ENCODE assay signal across 8 mouse cellular contexts in the genomic region with DNA sequence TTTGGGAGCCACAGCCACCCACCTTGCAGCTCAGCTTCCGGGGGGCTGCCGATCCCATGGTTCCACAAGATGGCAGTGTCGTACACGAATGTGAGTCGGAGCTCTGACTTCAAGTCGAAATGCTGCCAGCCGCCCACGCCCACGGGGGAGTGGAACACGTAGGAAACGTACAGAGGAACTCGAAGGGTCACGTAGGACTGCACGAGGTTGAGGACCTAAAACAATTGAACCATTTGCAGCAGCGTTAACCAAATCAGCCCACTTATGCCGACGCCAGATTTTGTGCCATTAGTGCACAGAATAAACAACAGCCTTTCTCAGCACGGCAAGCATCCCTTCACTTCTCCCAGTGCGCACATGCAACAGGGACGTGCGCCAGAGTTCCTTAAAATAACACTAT. TPM values are rescaled to one million over a fixed set of nuclear protein-coding genes. Genes with fewer than 3 reads are reported as not detected.
A peak's percentile ranks its signal among the peaks of the same experiment; 100 is the strongest.
DNase-seq lines count a peak whose midpoint lies in the region; ATAC-seq and TF ChIP-seq lines count a peak whose summit lies in the region.

No protein-coding gene starts in this region.

- no peaks in the 10 kb centered on the region for H3K27me3 ChIP-seq in CH12.LX (replicated peaks)
- no peaks in the 10 kb centered on the region for H3K27me3 ChIP-seq in forebrain, embryonic 16.5 days (replicated peaks; ENCODE audit: control insufficient read depth, insufficient read depth, low read length)
- H3K27me3 ChIP-seq in liver, embryonic 15.5 days, result no peaks in the 10 kb centered on the region
- no peaks in the 10 kb centered on the region for H3K27me3 ChIP-seq in thymus, adult 2 months (ENCODE audit: control insufficient read depth, insufficient read depth, low read length)

- no peak overlapping the region for H3K9ac ChIP-seq in CH12.LX (ENCODE audit: insufficient read depth, low read depth)
- H3K9ac ChIP-seq in forebrain, embryonic 16.5 days (replicated peaks; ENCODE audit: low read depth, low read length), result no peak overlapping the region
- H3K9ac ChIP-seq in liver, embryonic 15.5 days, result no peak overlapping the region

- H3K36me3 ChIP-seq in CH12.LX (replicated peaks in 1 of 2; ENCODE audit: control insufficient read depth in 1 of 2, insufficient read depth in 1 of 2, low read length in 1 of 2), result no peaks in the 10 kb centered on the region
- H3K36me3 ChIP-seq in forebrain, embryonic 16.5 days (ENCODE audit: control insufficient read depth, insufficient read depth), result no peaks in the 10 kb centered on the region
- no peaks in the 10 kb centered on the region for H3K36me3 ChIP-seq in liver, embryonic 15.5 days (replicated peaks)
- no peaks in the 10 kb centered on the region for H3K36me3 ChIP-seq in thymus, adult 2 months (ENCODE audit: control insufficient read depth, insufficient read depth, low read length)

- ATAC-seq in forebrain, embryonic 16.5 days, result peak; percentile 70
- no peak for ATAC-seq in liver, embryonic 15.5 days (ENCODE audit: insufficient read depth)
- ATAC-seq in neutrophil, adult 5-6 weeks (ENCODE audit: extremely low read depth, insufficient number of reproducible peaks, low FRiP score, poor library complexity, severe bottlenecking), result 0 out of 2 replicates have a peak, but pooled peaks have one; percentile 33

- H3K9me3 ChIP-seq in CH12.LX (replicated peaks; ENCODE audit: low read length), result no peaks in the 10 kb centered on the region
- no peaks in the 10 kb centered on the region for H3K9me3 ChIP-seq in forebrain, embryonic 16.5 days (ENCODE audit: control insufficient read depth, low read length)
- H3K9me3 ChIP-seq in liver, embryonic 15.5 days (replicated peaks), result no peaks in the 10 kb centered on the region

- peak; percentile 62 for DNase-seq in CH12.LX (ENCODE audit: extremely low read depth)
- peak; percentile 34 for DNase-seq in cerebellum, adult 11 months
- peak; percentile 64 to 82 for DNase-seq in heart, postnatal 14 days
- DNase-seq in large intestine, adult 2 months (ENCODE audit: low read depth, low spot score), result peak; percentile 11
- DNase-seq in thymus, adult 2 months, result peak; percentile 69

- no peak for TF ChIP-seq EP300 in CH12.LX (IDR thresholded peaks at IDR 0.05; ENCODE audit: low read length)

- H3K4me3 ChIP-seq in CH12.LX (replicated peaks in 1 of 3; ENCODE audit: low read depth in 2 of 3, low read length in 2 of 3, poor library complexity in 1 of 3), result peak overlapping the region in 1 of 3 experiments; percentile 9
- H3K4me3 ChIP-seq in forebrain, embryonic 16.5 days (replicated peaks; ENCODE audit: low read length), result peak overlapping the region; percentile 39
- no peak overlapping the region for H3K4me3 ChIP-seq in liver, embryonic 15.5 days (replicated peaks)
- H3K4me3 ChIP-seq in thymus, adult 2 months (ENCODE audit: control insufficient read depth, insufficient read depth, low read length), result no peak overlapping the region

- dilution Hi-C loops in CH12.LX (cut with MboI; ENCODE audit: extremely low pct_ligation_motif_present, extremely low pct_unique_long_range_greater_than_20kb, low sequenced_read_pairs), result no loop called here

- WGBS in forebrain, embryonic 16.5 days, result 17% methylated on average over 21 of the region's 21 CpGs
- 11% methylated on average over 21 of the region's 21 CpGs for WGBS in large intestine, adult 2 months
- 12% methylated on average over 21 of the region's 21 CpGs for WGBS in liver, embryonic 15.5 days (ENCODE audit: insufficient replicate concordance)
- 10% methylated on average over 21 of the region's 21 CpGs for WGBS in thymus, adult 2 months

- no peaks in the 10 kb centered on the region for H3K79me2 ChIP-seq in CH12.LX (replicated peaks; ENCODE audit: control insufficient read depth, extremely low read depth, insufficient read depth, poor library complexity, severe bottlenecking)

- intact Hi-C loops in heart, postnatal 14 days (cut with DNase I), result loop anchor here (5.0 to 10.0 kb wide), 4 partner anchors 67 to 789 kb away; partner anchors contain the start of gene Frem2

- TF ChIP-seq RAD21 in CH12.LX (IDR thresholded peaks at IDR 0.05; ENCODE audit: low read depth, low read length), result peak; percentile 63

- in situ Hi-C loops in CH12.LX (cut with MboI; ENCODE audit: low pct_ligation_motif_present, low pct_unique_long_range_greater_than_20kb, low sequenced_read_pairs), result no loop called here

- peak; percentile 8 to 67; a peak in 3 of 4 replicates for TF ChIP-seq CTCF in CH12.LX (conservative IDR thresholded peaks at IDR 0.05 in 1 of 2, IDR thresholded peaks at IDR 0.05 in 1 of 2; ENCODE audit: low read depth in 2 of 2, low read length in 2 of 2)
- peak; percentile 59; the same call in 1 of the 2 replicates for TF ChIP-seq CTCF in thymus, adult 2 months (IDR thresholded peaks at IDR 0.05; ENCODE audit: borderline replicate concordance, control insufficient read depth, extremely low read depth, insufficient read depth, low read length, poor library complexity)

- H3K4me2 ChIP-seq in CH12.LX (ENCODE audit: insufficient read depth, low read depth, poor library complexity, severe bottlenecking), result peak overlapping the region; percentile 8; the same call in 1 of the 2 replicates
- H3K4me2 ChIP-seq in forebrain, embryonic 16.5 days (ENCODE audit: low read length), result peak overlapping the region; percentile 59
- H3K4me2 ChIP-seq in liver, embryonic 15.5 days, result peak overlapping the region; percentile 54

- H3K27ac ChIP-seq in CH12.LX (ENCODE audit: insufficient read depth, low read depth), result no peak overlapping the region
- H3K27ac ChIP-seq in forebrain, embryonic 16.5 days (ENCODE audit: low read length), result no peak overlapping the region
- no peak overlapping the region for H3K27ac ChIP-seq in liver, embryonic 15.5 days (replicated peaks)
- no peak overlapping the region for H3K27ac ChIP-seq in thymus, adult 2 months (ENCODE audit: control insufficient read depth, insufficient read depth, low read length)

- no peak for TF ChIP-seq POLR2A in CH12.LX (IDR thresholded peaks at IDR 0.05; ENCODE audit: low read depth, low read length)
- no peak for TF ChIP-seq POLR2A in thymus, adult 2 months (IDR thresholded peaks at IDR 0.05; ENCODE audit: control insufficient read depth, extremely low read depth, insufficient read depth, low read length, poor library complexity)

- peaks cover 2 to 18% of the 10 kb centered on the region in 2 experiments; a peak in 2 of 4 replicates for H3K4me1 ChIP-seq in CH12.LX (ENCODE audit: control insufficient read depth in 1 of 2, insufficient read depth in 2 of 2)
- no peaks in the 10 kb centered on the region for H3K4me1 ChIP-seq in forebrain, embryonic 16.5 days (replicated peaks; ENCODE audit: control insufficient read depth, insufficient read depth, low read length)
- H3K4me1 ChIP-seq in liver, embryonic 15.5 days (replicated peaks), result no peaks in the 10 kb centered on the region
- no peaks in the 10 kb centered on the region for H3K4me1 ChIP-seq in thymus, adult 2 months (replicated peaks; ENCODE audit: control insufficient read depth, insufficient read depth, low read length)

TF ChIP-seq in CH12.LX, 34 proteins besides CTCF, POLR2A, EP300 and RAD21:
- TF ChIP-seq IRF4 (IDR thresholded peaks at IDR 0.05; ENCODE audit: low read depth, low read length) (no peak), GABPA (IDR thresholded peaks at IDR 0.05; ENCODE audit: insufficient replicate concordance, low read depth, low read length) (no peak), ELF1 (IDR thresholded peaks at IDR 0.05; ENCODE audit: low read depth, low read length) (peak; percentile 54), MEF2A (IDR thresholded peaks at IDR 0.05; ENCODE audit: borderline replicate concordance, low read depth, low read length) (no peak), MAFK (IDR thresholded peaks at IDR 0.05; ENCODE audit: insufficient replicate concordance, low read length) (no peak), SMC3 (IDR thresholded peaks at IDR 0.05; ENCODE audit: low read depth, low read length) (peak; percentile 47), MAX (IDR thresholded peaks at IDR 0.05; ENCODE audit: low read length) (peak; percentile 54; the same call in 1 of the 2 replicates), RCOR1 (conservative IDR thresholded peaks at IDR 0.05; ENCODE audit: low read depth, low read length) (no peak), KAT2A (IDR thresholded peaks at IDR 0.05; ENCODE audit: insufficient replicate concordance, low read length) (no peak), NRF1 (IDR thresholded peaks at IDR 0.05; ENCODE audit: low read depth, low read length) (no peak), ZMIZ1 (IDR thresholded peaks at IDR 0.05; ENCODE audit: low read depth, low read length) (no peak)

RNA-seq across cellular contexts. Expression of gene Stoml3, which starts 37.3 kb away (rescaled TPM):
- not detected in 2 replicates for total RNA-seq in CH12.LX (2012; rRNA removed)
- total RNA-seq in CH12.LX (2014; rRNA removed), result not detected in 2 replicates
- not detected in 2 replicates for polyA plus RNA-seq in CH12.LX (2012; ENCODE audit: insufficient read length, low read depth)
- polyA plus RNA-seq in forebrain, embryonic 16.5 days (2015; fragmentation: Nextera tagmentation; extraction: Ambion mirVana), result 0.22 TPM in 1 of 2 replicates, not detected in the other
- not detected for total RNA-seq in heart, postnatal 14 days (2021)
- polyA plus RNA-seq in large intestine, adult 2 months (2012; rRNA removed), result not detected in 2 replicates
- polyA plus RNA-seq in liver, embryonic 15.5 days (2015; fragmentation: Nextera tagmentation; extraction: Ambion mirVana), result not detected in 2 replicates
- 0.58 and 2.0 TPM in 2 replicates for total RNA-seq in neutrophil, adult 5-6 weeks (2017)
- polyA plus RNA-seq in thymus, adult 2 months (2012; rRNA removed), result 0.16 and 0.27 TPM in 2 replicates

Comparison
In these comparisons a context has a peak if more than half of its experiments do, and no peak if none do; other contexts are left out.
1. DNase-seq: peak in every context shown above with its lines; median percentile 73 in heart, postnatal 14 days; 69 in thymus, adult 2 months; 62 in CH12.LX; 34 in cerebellum, adult 11 months; 11 in large intestine, adult 2 months.
2. H3K4me2 ChIP-seq: peak in every context shown above with its lines; median percentile 59 in forebrain, embryonic 16.5 days; 54 in liver, embryonic 15.5 days; 8 in CH12.LX.